Mouse (Mus musculus) heart, embryonic 16.5 days (tissue): ENCODE results near the gene Fbxo3. TPM values are rescaled to one million over a fixed set of nuclear protein-coding genes. Genes with fewer than 3 reads are reported as not detected.
"Not testable (repeated sequence)": the region's sequence is repeated elsewhere in the genome, so short reads cannot be mapped to it uniquely, and the experiment has no call there.

Experiments used
- ATAC-seq: fragments of 200-750 bp; cut with Nextera tagmentation; replicated peaks from 2 replicates; pipeline ENCODE4 v1.8.0; 2017; ENCODE audit warnings: moderate number of reproducible peaks; ENCODE audit not compliant: insufficient read depth, low FRiP score; ENCODE audit errors: extremely low read depth
- H3K27ac ChIP-seq: fragments of 300-500 bp; sonication (generic); 2 replicates; pipeline ENCODE4 v1.5.1; 2014; ENCODE audit warnings: mild to moderate bottlenecking, low read length, control low read depth, moderate library complexity
- H3K27me3 ChIP-seq: fragments of 300-500 bp; sonication (generic); 2 replicates; pipeline ENCODE4 v1.6.1; 2014; ENCODE audit warnings: low read length, mixed read lengths; ENCODE audit not compliant: control insufficient read depth, insufficient read depth
- H3K36me3 ChIP-seq: fragments of 300-500 bp; sonication (generic); 2 replicates; pipeline ENCODE4 v1.6.1; 2014; ENCODE audit not compliant: control insufficient read depth, insufficient read depth
- H3K4me1 ChIP-seq: fragments of 300-500 bp; sonication (generic); 2 replicates; pipeline ENCODE4 v1.6.1; 2014; ENCODE audit warnings: low read length, mixed read lengths; ENCODE audit not compliant: control insufficient read depth, insufficient read depth
- H3K4me2 ChIP-seq: fragments of 300-500 bp; sonication (generic); 2 replicates; pipeline ENCODE4 v1.6.1; 2014; ENCODE audit warnings: low read depth, mild to moderate bottlenecking, control low read depth, low read length
- H3K4me3 ChIP-seq: fragments of 300-500 bp; sonication (generic); 2 replicates; pipeline ENCODE4 v1.5.1; 2014; ENCODE audit warnings: mild to moderate bottlenecking, control low read depth, low read length
- H3K9ac ChIP-seq: fragments of 300-500 bp; sonication (generic); 2 replicates; pipeline ENCODE4 v1.6.1; 2014; ENCODE audit warnings: low read length, control low read depth
- H3K9me3 ChIP-seq: fragments of 300-500 bp; sonication (generic); replicated peaks from 2 replicates; pipeline ENCODE4 v1.6.1; 2016; ENCODE audit warnings: low read length; ENCODE audit not compliant: control insufficient read depth
- WGBS: fragments of 180-500 bp; shearing (Covaris S2); extraction: QIAGEN DNeasy Blood & Tissue Kit; methylation state at CpG from one replicate; pipeline ENCODE4 v1.1.7; 2014; 5-methylcytosine and 5-hydroxymethylcytosine counted together
- polyA plus RNA-seq: library from polyadenylated mRNA; unstranded; fragments of >200 nt; fragmentation: Nextera tagmentation; extraction: Ambion mirVana; gene quantifications from 2 replicates; pipeline ENCODE4 v1.2.1, GENCODE M21; 2015

Fbxo3 gene
- polyA plus RNA-seq, 1 experiment from 2014 or later, result 49.8 TPM

GRCm38 (mm10) chr2:104001861-104002260, 25.7 kb upstream of the Fbxo3 start:
- no peak overlapping the region for H3K9ac ChIP-seq
- H3K4me1 ChIP-seq, result no peaks in the 10 kb centered on the region
- H3K9me3 ChIP-seq, result no peaks in the 10 kb centered on the region
- no peak overlapping the region for H3K27ac ChIP-seq
- no peak for ATAC-seq
- H3K4me3 ChIP-seq, result no peak overlapping the region
- no peak overlapping the region for H3K4me2 ChIP-seq
- H3K27me3 ChIP-seq, result peaks cover 6% of the 10 kb centered on the region
- H3K36me3 ChIP-seq, result no peaks in the 10 kb centered on the region
- WGBS, result 71% methylated on average over 4 of the region's 4 CpGs

GRCm38 (mm10) chr2:104002711-104003413, 24.7 kb upstream of the Fbxo3 start:
- no peaks in the 10 kb centered on the region for H3K4me1 ChIP-seq
- no peak overlapping the region for H3K4me2 ChIP-seq
- H3K4me3 ChIP-seq, result no peak overlapping the region
- no peak overlapping the region for H3K27ac ChIP-seq
- ATAC-seq, result no peak
- H3K27me3 ChIP-seq, result peaks cover 6% of the 10 kb centered on the region
- no peak overlapping the region for H3K9ac ChIP-seq
- H3K9me3 ChIP-seq, result no peaks in the 10 kb centered on the region
- H3K36me3 ChIP-seq, result no peaks in the 10 kb centered on the region
- WGBS, result 28% methylated on average over 16 of the region's 16 CpGs

GRCm38 (mm10) chr2:104007793-104008519, 19.6 kb upstream of the Fbxo3 start:
- Histone ChIP-seq H3K27me3 (peaks cover 4% of the 10 kb centered on the region), H3K36me3 (no peaks in the 10 kb centered on the region), H3K4me1 (no peaks in the 10 kb centered on the region), H3K4me3 (no peak overlapping the region), H3K27ac (no peak overlapping the region), H3K4me2 (no peak overlapping the region), H3K9ac (no peak overlapping the region), H3K9me3 (no peaks in the 10 kb centered on the region)
- WGBS, result 80% methylated on average over 7 of the region's 7 CpGs
- ATAC-seq, result no peak

- not testable (repeated sequence) for H3K4me2 ChIP-seq, H3K36me3 ChIP-seq, H3K9me3 ChIP-seq, ATAC-seq, H3K27ac ChIP-seq, H3K4me3 ChIP-seq, H3K9ac ChIP-seq, H3K27me3 ChIP-seq, H3K4me1 ChIP-seq
- 84% methylated on average over 3 of the region's 3 CpGs for WGBS
Observed at GRCm38 (mm10) chr2:104008853-104009252, 18.7 kb upstream of the Fbxo3 start.

- ATAC-seq, result no peak
- H3K36me3 ChIP-seq, result no peaks in the 10 kb centered on the region
- H3K27ac ChIP-seq, result no peak overlapping the region
- no peak overlapping the region for H3K9ac ChIP-seq
- H3K4me3 ChIP-seq, result no peak overlapping the region
- H3K4me2 ChIP-seq, result no peak overlapping the region
- peaks cover 4% of the 10 kb centered on the region; the same call in 1 of the 2 replicates for H3K4me1 ChIP-seq
- 72% methylated on average over 7 of the region's 7 CpGs for WGBS
- no peaks in the 10 kb centered on the region for H3K27me3 ChIP-seq
- no peaks in the 10 kb centered on the region for H3K9me3 ChIP-seq
Observed at GRCm38 (mm10) chr2:104023096-104023495, 4.4 kb upstream of the Fbxo3 start.

GRCm38 (mm10) chr2:104024656-104025055, 2.9 kb upstream of the Fbxo3 start:
- Histone ChIP-seq H3K4me2 (no peak overlapping the region), H3K36me3 (no peaks in the 10 kb centered on the region), H3K4me1 (peaks cover 16% of the 10 kb centered on the region), H3K9me3 (no peaks in the 10 kb centered on the region), H3K9ac (no peak overlapping the region), H3K27ac (no peak overlapping the region), H3K4me3 (no peak overlapping the region), H3K27me3 (no peaks in the 10 kb centered on the region)
- ATAC-seq, result no peak
- WGBS, result 91% methylated on average over 4 of the region's 4 CpGs

GRCm38 (mm10) chr2:104028139-104028723, 710 bp downstream of the Fbxo3 start, which contains the start of gene 4931422A03Rik:
Gene 4931422A03Rik, minus strand, starts transcription at chr2:104028361.
- no peaks in the 10 kb centered on the region for H3K36me3 ChIP-seq
- peak within 1 kb of the TSS; percentile 89 for H3K4me2 ChIP-seq
- ATAC-seq, result peak; percentile 53
- WGBS, result under 1% methylated on average over 32 of the region's 32 CpGs
- no peaks in the 10 kb centered on the region for H3K27me3 ChIP-seq
- H3K9ac ChIP-seq, result peak within 1 kb of the TSS; percentile 97
- H3K4me3 ChIP-seq, result peak within 1 kb of the TSS; percentile 98
- peaks cover 19% of the 10 kb centered on the region for H3K4me1 ChIP-seq
- H3K27ac ChIP-seq, result peak within 1 kb of the TSS; percentile 71
- H3K9me3 ChIP-seq, result no peaks in the 10 kb centered on the region

GRCm38 (mm10) chr2:104029074-104029473, 1.6 kb downstream of the Fbxo3 start:
- 38% methylated on average over 2 of the region's 2 CpGs for WGBS
- Histone ChIP-seq H3K4me3 (peak overlapping the region; percentile 98), H3K4me2 (peak overlapping the region; percentile 89), H3K9ac (peak overlapping the region; percentile 97), H3K4me1 (peaks cover 19% of the 10 kb centered on the region), H3K9me3 (no peaks in the 10 kb centered on the region), H3K27ac (no peak overlapping the region), H3K27me3 (no peaks in the 10 kb centered on the region), H3K36me3 (peaks cover 5% of the 10 kb centered on the region)
- no peak for ATAC-seq

GRCm38 (mm10) chr2:104030381-104030780, 2.9 kb downstream of the Fbxo3 start:
- peaks cover 21% of the 10 kb centered on the region for H3K4me1 ChIP-seq
- ATAC-seq, result no peak
- WGBS, result 77% methylated on average over 3 of the region's 3 CpGs

More at GRCm38 (mm10) chr2:104030381-104030780, 2.9 kb downstream of the Fbxo3 start:
- H3K27ac ChIP-seq, result no peak overlapping the region
- H3K4me3 ChIP-seq, result no peak overlapping the region
- H3K27me3 ChIP-seq, result no peaks in the 10 kb centered on the region
- no peak overlapping the region for H3K4me2 ChIP-seq
- peaks cover 13% of the 10 kb centered on the region for H3K36me3 ChIP-seq
- no peaks in the 10 kb centered on the region for H3K9me3 ChIP-seq
- H3K9ac ChIP-seq, result no peak overlapping the region
